Mouse (Mus musculus) thymus, adult 2 months (tissue): ENCODE data around the gene Abcc12.

Experiments used
- CTCF ChIP-seq: fragments of 200-500 bp; IDR thresholded peaks from 2 replicates; pipeline ENCODE4 v1.5.1; 2012; ENCODE audit warnings: mild to moderate bottlenecking, control low read depth, low read length, moderate library complexity, borderline replicate concordance; ENCODE audit not compliant: control insufficient read depth, poor library complexity, insufficient read depth; ENCODE audit errors: extremely low read depth
- POLR2A ChIP-seq: fragments of 200-500 bp; IDR thresholded peaks from 2 replicates; pipeline ENCODE4 v1.6.1; 2012; ENCODE audit warnings: mild to moderate bottlenecking, low read length, control low read depth, moderate library complexity; ENCODE audit not compliant: control insufficient read depth, poor library complexity, insufficient read depth; ENCODE audit errors: extremely low read depth

DNA sequence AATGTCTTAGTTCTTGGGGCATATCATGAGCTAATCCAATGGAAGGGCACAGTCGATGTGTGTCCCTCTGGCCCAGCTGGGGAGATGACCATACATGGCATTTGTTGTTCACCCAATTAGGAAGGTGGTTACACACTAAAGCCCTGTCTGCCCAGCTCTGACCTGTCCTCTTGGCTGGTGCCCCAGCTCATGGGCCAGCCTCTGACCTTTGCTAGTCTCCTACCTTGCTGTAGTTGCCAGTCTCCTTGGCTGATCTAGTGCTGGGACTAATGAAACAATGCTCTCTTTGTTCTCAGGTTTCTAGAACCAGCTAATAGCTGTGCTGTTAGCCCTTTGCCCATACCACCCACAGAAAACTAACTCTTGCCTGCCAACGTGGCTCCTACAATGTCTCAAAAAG, 22.7 kb upstream of the Abcc12 start:
- no peak for TF ChIP-seq POLR2A
- no peak for TF ChIP-seq CTCF
